Mouse (Mus musculus): ENCODE data around the gene Ebf1.

Gene Ebf1

DNA sequence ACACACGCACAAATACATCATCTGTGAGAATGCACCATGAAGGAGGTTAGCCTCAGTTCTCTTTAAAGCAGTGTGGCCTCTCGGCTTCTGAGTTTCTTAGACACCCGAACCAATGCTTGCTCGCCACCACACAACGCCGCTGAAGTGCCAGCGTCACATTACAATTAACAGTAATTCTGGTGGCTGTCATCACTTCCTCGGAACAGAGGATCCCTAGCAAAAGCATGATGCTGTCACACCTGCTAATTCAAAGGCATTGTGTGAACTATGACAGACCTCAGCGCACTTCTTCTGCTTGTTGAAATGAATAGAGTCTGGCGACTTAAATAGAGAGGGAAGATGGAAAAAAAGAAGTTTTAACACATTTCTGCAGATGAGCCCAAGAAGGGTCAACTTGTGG, 235.8 kb downstream of the Ebf1 start:
- no peak for DNase-seq

- no peak for DNase-seq
These were observed 237.4 kb downstream of the Ebf1 start for GRCm38 (mm10) chr11:44854496-44854895.

DNA sequence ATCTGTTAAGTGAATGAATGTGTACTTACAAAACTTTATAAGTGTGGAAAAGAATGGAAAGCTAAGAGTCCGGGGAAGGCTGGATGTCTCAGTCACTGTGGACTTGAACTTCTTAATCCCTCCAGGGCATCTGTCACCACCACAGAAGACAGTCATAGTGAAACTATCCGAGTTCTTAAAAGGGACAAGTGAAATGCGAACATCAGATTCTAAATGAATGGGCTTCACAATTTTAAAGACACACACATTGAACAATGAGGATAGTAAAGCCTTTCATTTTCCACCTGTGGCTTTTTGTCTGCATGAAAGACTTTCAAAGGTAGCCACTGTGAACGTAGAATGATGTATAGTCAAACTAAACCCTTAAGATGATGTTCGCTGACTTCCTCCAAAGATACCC, 244.0 kb downstream of the Ebf1 start:
- DNase-seq: no peak

- peak in 1 of 2 experiments; percentile 31 for DNase-seq
These were observed 246.8 kb downstream of the Ebf1 start for GRCm38 (mm10) chr11:44863910-44864309.

DNA sequence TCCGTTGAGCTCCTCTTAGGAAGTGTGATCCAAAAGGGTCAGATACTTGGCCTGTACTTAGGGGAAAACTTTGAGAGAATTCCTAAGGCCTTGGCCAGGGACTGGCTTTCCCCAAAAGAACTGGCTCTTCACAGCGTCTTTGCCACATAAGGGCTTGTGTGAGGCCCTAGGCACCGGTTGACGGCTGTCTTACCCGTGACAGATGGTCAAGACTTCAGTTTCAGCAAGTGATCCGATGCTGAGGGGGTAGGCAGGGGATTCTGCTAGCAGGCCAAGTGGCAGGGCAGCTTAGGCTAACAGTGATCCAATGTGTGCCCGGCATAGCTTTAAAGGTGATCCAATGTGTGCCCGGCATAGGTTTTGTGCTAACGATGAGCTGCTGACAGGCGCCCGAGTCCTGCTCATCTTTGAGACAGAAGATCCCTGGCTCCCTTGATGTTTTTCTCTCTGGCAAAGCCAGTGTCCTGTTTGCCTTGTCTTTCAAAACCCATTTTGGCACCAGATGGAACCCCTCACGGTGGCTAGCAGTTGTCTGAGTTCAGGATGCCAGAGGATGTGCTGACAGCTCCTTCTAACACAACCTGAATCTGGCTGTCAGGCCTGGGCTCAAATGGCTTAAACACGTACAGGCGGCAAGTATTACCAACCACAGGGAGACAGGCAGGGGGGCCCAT, 249.5 kb downstream of the Ebf1 start:
- peak; percentile 88 to 91 for DNase-seq

DNA sequence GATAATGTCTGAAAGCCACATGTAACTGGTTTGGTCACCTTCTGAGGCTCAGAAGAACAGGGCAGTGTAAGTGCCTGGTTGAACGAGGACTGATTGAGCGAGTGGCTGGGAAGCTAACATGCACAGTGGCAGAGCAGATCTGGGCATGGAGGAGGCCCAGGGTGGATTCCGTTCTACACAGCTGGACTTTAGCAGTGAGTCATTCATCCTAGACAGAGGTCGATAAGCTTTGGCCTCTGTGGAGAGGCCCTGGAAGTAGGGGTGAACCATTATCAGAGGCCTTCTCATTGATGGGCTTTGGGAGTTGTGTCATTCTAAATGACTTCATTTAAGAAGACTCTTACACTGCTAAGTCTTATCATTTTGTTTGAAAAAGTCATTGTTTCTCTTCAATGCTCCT, 250.3 kb downstream of the Ebf1 start:
- DNase-seq: no peak

DNA sequence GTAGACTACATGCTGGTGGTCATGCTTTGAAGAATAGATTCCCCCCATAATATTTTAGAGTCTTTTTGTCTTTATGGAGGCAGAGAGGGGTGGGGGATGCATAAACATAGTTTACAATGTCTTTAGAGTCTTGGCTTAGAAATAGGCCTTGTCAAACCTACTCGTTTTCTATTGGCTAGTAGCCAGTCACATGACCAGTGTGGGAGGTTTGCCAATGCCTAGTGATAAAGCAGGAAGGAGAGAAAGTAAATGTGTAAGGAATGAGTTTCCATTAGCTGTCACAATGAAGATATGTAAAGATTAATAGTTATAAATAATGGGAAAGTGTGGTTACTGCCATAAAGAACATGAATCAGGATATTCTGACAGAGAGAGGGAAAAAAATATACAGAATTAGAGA, 256.8 kb downstream of the Ebf1 start:
- peak; percentile 51 to 52 for DNase-seq

DNA sequence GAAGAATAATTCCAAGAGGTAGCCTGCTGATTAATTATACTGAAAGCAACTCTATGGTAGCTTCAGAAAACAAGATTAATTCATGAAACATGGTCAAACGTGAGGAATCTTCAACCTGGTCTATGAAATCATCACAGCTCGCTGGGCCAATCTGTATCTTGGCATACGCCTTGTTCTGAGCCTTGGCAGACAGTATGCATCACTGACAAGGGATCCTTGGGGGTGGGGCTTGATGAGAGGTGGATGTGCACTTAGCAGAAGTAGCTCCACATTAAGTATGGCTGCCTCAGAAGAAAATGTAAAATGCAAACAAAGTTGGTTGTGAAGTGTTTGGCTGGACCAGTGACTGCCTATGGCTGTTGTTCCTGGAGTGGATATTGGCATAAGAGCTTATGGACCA, 258.1 kb downstream of the Ebf1 start:
- DNase-seq: peak; percentile 75 to 80

DNA sequence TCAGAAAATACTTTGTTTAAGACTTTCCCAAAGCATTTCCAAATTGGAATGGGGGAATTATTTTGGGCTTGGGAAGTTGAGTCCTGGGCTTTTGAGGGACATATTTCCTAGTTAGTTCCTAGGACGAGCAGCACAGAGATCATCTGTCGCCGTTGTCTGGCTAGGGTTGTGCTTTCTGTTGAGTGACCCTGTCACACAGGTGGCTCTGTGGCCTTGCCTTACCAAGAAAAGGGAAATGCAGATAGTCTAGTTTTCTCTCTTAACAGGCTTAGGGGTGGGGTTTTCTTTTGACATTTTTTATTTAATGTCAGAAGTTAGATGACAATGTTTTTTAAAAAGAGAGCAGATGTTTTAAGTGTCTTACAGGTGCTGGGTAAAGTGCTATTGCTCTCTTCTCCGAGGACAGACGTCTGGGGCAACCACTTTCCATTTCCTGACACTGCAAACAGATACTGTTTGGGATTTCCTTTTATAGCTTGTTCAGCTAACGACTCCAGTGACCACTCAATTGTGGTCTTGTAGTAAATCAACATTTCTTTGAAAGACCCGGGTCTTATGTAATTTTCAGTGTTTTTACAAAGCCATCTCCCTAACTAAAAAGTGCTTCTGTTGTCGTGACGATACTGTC, 264.1 kb downstream of the Ebf1 start:
- DNase-seq: no peak

GRCm38 (mm10) chr11:44882476-44882970, 265.4 kb downstream of the Ebf1 start:
- no peak for DNase-seq

DNA sequence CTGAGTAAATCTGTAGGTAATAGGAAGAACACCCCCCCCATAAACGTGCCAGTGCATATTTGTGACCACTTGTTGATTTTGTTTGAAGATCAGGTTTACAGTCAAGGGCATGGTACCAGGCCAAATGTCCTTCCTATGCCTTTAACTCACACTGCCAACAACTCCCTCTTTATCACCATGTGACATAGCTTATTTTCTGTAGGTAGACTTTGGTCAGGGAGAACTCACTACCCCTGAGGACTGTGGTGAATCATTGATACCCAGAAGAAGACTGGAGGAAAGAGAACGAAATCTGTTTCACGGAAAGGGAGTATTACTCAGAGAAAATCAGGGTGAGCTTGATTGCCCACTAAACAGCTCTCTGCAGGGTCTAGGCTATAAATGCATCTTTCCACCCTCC, 267.2 kb downstream of the Ebf1 start:
- no peak for DNase-seq

- no peak for DNase-seq
These were observed 269.8 kb downstream of the Ebf1 start for GRCm38 (mm10) chr11:44886897-44887296.

DNA sequence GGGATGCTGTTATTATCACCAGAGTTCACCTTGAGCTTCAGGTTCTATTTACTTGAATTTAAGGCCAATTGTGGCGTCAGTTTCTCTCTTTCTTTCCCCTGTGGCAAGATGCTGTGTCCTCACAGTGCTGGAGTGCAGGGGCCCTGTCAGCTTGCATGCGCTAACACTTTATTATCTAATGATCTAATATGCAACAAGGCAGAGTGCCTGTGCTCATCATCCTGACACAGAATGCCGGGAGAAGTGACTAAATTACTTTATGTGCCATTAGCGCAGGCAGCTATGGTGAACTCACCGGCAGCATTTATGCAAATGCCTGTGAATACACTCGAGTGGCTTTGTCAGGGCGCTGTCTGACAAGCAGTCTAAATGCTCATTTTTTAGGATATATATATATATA, 270.6 kb downstream of the Ebf1 start:
- DNase-seq: no peak

DNA sequence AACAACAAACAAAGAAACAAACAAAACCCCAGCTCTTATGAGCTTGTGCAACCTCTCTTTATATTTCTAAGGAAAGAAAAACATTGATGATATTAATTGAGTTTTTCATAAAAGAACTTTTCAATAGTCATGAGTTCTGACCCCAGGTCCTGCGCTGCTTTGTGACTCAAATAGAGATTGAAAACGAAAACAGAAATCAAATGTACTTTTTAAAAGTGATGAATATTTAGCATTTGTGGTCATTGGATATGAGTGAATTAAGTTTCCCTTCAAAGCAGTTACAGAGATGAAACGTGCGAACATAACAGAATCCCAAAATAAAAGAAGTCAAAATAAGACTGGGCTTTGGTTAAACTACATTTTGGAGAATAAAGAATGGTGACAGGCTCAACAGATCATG, 271.3 kb downstream of the Ebf1 start:
- no peak for DNase-seq

DNA sequence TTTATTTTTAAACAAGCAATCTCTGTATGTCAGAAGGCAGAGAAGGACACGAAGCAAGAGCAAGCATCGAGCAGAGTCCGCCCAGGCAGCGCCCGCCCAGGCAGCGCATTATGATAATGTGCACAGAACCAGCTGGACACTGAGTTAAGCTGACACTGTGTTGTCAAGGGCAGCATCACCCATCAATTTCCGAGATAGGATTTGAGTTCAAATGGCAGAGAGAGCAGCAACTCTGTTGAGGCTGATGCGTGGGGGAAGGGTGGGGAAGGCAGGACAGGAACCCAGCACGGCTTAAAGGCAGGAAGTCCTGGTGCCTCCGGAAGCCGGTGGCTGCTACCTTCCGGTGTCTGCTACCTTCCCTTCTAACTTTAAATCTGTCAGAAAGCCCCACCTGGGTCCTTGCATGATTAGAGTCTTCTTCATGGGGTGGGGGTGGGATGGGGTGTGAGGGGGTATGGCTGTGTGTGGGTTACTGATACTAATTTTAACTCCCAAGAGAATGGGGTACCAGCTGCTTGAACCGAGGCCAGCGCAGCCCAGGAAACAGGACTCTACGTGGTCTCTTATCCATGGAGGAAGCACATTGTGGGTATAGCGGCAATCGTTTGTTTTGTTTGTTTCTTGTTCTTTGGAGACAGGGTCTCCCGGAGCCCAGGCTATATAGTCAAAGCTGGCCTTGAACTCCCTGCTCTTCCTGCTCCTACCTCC, 275.9 kb downstream of the Ebf1 start:
- peak; percentile 66 to 67 for DNase-seq

DNA sequence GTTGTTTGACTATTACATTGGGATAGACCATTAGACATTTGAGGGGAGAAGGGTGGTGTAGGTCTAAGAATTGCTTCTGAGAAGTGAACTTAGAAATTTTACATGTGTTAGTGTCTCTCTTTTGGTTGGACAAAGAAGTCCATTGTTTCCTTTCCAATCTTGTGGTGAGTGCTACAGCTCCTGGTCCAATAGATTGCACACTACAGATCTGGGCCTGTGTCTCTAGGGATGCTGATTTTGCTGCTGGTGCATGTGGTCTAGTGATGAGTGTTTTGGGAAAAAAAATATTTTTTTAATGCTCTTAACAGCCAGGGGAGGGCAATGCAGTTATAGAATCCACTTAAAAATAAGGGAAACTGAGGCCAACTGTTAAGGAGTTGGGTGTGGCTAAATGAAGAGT, 276.9 kb downstream of the Ebf1 start:
- DNase-seq: no peak

- DNase-seq: peak in 1 of 2 experiments; percentile 16
These were observed 277.7 kb downstream of the Ebf1 start for GRCm38 (mm10) chr11:44894798-44895197.

DNA sequence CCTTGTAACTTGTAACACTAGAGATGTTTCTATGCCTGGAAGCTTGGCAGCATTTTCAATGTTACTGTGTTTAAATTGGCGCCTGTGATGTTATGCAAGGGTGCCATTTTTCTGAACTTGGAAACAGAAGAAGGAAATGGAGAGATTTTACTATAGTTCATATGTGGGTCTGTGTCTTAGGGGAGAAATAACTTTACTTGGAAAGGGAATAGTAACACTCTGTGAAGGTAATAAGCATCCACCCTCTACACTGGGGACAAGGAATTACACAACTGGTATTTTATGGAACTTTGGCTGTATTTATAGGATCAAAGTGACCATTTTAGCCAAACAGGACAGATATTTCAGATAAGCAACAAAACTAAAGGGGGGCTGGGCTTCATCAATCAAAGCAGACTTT, 278.8 kb downstream of the Ebf1 start:
- DNase-seq: no peak

DNA sequence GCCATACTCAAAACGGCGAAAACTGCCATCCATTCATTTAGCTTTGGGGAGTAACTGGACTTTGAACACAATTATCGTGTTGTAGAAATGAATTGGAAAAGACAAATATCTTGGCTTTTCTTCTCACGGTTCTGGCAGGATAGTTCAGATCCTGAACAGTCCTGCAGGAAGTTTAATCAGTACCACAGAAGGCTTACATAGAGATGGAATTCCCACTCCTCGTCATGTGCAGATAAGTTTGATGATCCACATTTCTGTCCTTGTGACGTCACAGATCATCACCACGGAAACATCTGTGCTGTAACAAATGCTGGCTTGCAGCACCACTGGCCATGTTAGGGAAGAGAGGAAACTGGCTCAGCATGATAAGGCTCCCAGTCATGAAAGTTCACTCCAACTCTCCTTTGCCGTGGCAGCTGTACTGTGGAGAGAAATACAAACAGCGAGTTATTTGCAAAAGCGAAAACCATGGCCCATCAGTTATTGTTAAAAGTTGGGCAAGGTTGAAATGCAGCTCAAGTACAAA, 280.1 kb downstream of the Ebf1 start:
- DNase-seq: no peak

DNA sequence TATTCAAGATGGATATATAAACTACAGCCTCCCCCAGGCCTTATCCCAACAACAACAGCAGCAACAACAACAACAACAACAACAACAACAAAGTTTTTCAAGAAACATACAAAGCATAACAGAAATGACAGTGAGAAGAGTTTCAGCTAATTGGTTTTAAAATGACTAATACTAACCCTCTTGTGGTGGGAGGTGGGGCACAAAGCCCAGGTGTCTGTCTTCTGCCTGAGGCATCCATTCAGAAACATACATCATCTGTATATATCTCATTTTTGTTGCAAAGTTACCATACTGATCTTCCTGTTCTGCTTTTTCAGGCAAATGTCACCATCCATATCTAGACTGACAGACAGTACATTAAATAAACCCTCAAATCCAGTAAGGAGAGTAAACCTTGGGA, 282.4 kb downstream of the Ebf1 start:
- DNase-seq: no peak

- DNase-seq: peak; percentile 61 to 74
These were observed 282.8 kb downstream of the Ebf1 start for GRCm38 (mm10) chr11:44899965-44900364.

DNA sequence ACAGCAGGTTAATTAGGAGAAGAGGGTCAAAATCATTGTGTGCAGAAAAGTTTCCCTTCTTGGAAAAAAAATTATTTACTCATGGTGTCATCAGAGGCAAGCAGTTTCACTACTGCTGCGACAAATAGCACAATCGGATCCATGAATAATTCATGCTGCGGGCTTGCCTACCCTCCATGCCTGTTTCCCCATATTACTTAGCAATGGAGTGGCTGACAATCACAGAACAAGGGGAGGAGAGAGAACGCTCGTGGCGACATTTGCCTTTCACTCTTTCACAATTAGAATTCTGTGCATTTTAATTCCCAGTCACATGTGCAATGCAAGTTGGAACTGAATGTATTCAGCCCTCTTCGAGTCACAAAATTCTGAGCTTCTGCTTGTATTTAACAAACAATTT, 283.4 kb downstream of the Ebf1 start:
- peak; percentile 34 to 37 for DNase-seq

- DNase-seq: no peak
These were observed 284.6 kb downstream of the Ebf1 start for GRCm38 (mm10) chr11:44901715-44902114.

- DNase-seq: peak; percentile 25 to 41
These were observed 285.0 kb downstream of the Ebf1 start for GRCm38 (mm10) chr11:44902165-44902564.
